Mouse (Mus musculus) forebrain, embryonic 10.5 days (tissue): Measurements from ENCODE around the gene Rarg. TPM values are rescaled to one million over a fixed set of nuclear protein-coding genes. Genes with fewer than 3 reads are reported as not detected.

ENCODE experiments used
- DNase-seq: peaks from one replicate; pipeline ENCODE4 v3.0.0-alpha.2; 2017; ENCODE audit warnings: low spot score; ENCODE audit errors: extremely low spot score
- H3K27ac ChIP-seq: fragments of 300-500 bp; sonication (generic); 2 replicates; pipeline ENCODE4 v1.5.1; 2016; ENCODE audit warnings: mild to moderate bottlenecking
- H3K27me3 ChIP-seq: fragments of 300-500 bp; sonication (generic); 2 replicates; pipeline ENCODE4 v1.6.1; 2016; ENCODE audit warnings: mild to moderate bottlenecking; ENCODE audit not compliant: poor library complexity, severe bottlenecking
- H3K36me3 ChIP-seq: fragments of 300-500 bp; sonication (generic); replicated peaks from 2 replicates; pipeline ENCODE4 v1.6.1; 2016; ENCODE audit warnings: mild to moderate bottlenecking, moderate library complexity
- H3K4me1 ChIP-seq: fragments of 300-500 bp; sonication (generic); 2 replicates; pipeline ENCODE4 v1.6.1; 2016
- H3K4me3 ChIP-seq: fragments of 300-500 bp; sonication (generic); 2 replicates; pipeline ENCODE4 v1.5.1; 2016; ENCODE audit warnings: mild to moderate bottlenecking, moderate library complexity
- H3K9me3 ChIP-seq: fragments of 300-500 bp; sonication (generic); 2 replicates; pipeline ENCODE4 v1.6.1; 2016; ENCODE audit warnings: mild to moderate bottlenecking, moderate library complexity
- WGBS: fragments of 180-500 bp; shearing (Covaris S2); methylation state at CpG from one replicate; pipeline ENCODE4 v1.1.7; 2016; 5-methylcytosine and 5-hydroxymethylcytosine counted together
- polyA plus RNA-seq: library from polyadenylated mRNA; unstranded; fragments of >200 nt; fragmentation: Nextera tagmentation; extraction: Ambion mirVana; gene quantifications from 2 replicates; pipeline ENCODE4 v1.2.1, GENCODE M21; 2016

Gene Rarg
- polyA plus RNA-seq, 1 experiment from 2014 or later = 27.5 TPM

GRCm38 (mm10) chr15:102273982-102274716, 16.8 kb upstream of the Rarg start:
- no peak overlapping the region for H3K27ac ChIP-seq
- no peaks in the 10 kb centered on the region for H3K9me3 ChIP-seq
- peaks cover 22% of the 10 kb centered on the region for H3K27me3 ChIP-seq
- WGBS = 74% methylated on average over 6 of the region's 6 CpGs
- H3K4me1 ChIP-seq = peaks cover 25% of the 10 kb centered on the region
- no peak overlapping the region for H3K4me3 ChIP-seq
- no peak for DNase-seq
- no peaks in the 10 kb centered on the region for H3K36me3 ChIP-seq

GRCm38 (mm10) chr15:102271441-102271840, 14.1 kb upstream of the Rarg start:
- 25% methylated on average over 3 of the region's 3 CpGs for WGBS
- Histone ChIP-seq H3K36me3 (no peaks in the 10 kb centered on the region), H3K4me1 (peaks cover 18% of the 10 kb centered on the region), H3K27me3 (peaks cover 22% of the 10 kb centered on the region), H3K27ac (peak overlapping the region; percentile 72; the same call in 1 of the 2 replicates), H3K4me3 (peak overlapping the region; percentile 39), H3K9me3 (no peaks in the 10 kb centered on the region)
- DNase-seq = no peak

- Histone ChIP-seq H3K36me3 (no peaks in the 10 kb centered on the region), H3K9me3 (no peaks in the 10 kb centered on the region), H3K27ac (peak within 1 kb of the TSS; percentile 72), H3K27me3 (peaks cover 22% of the 10 kb centered on the region), H3K4me3 (peak within 1 kb of the TSS; percentile 39), H3K4me1 (peaks cover 18% of the 10 kb centered on the region)
- 6% methylated on average over 21 of the region's 21 CpGs for WGBS
- peak; percentile 31 for DNase-seq
Observed at GRCm38 (mm10) chr15:102270274-102270960, 13.1 kb upstream of the Rarg start, which contains the start of gene Gm9918. Gene Gm9918 (plus strand): TSS chr15:102270563.

GRCm38 (mm10) chr15:102265548-102265947, 8.2 kb upstream of the Rarg start:
- Histone ChIP-seq H3K4me3 (no peak overlapping the region), H3K36me3 (no peaks in the 10 kb centered on the region), H3K27ac (no peak overlapping the region), H3K9me3 (no peaks in the 10 kb centered on the region), H3K4me1 (peaks cover 7% of the 10 kb centered on the region), H3K27me3 (peaks cover 15% of the 10 kb centered on the region)
- DNase-seq = no peak
- WGBS = 90% methylated on average over 5 of the region's 5 CpGs

- Histone ChIP-seq H3K4me1 (peaks cover 23% of the 10 kb centered on the region), H3K36me3 (no peaks in the 10 kb centered on the region), H3K27me3 (peaks cover 27% of the 10 kb centered on the region), H3K9me3 (no peaks in the 10 kb centered on the region), H3K4me3 (no peak overlapping the region), H3K27ac (no peak overlapping the region)
- DNase-seq = no peak
- WGBS = 86% methylated on average over 2 of the region's 2 CpGs
Observed at GRCm38 (mm10) chr15:102263037-102263436, 5.7 kb upstream of the Rarg start.

- H3K27me3 ChIP-seq = peaks cover 31% of the 10 kb centered on the region
- WGBS = 52% methylated on average over 7 of the region's 7 CpGs
- no peak overlapping the region for H3K4me3 ChIP-seq
- peaks cover 27% of the 10 kb centered on the region for H3K4me1 ChIP-seq
- DNase-seq = no peak
- H3K36me3 ChIP-seq = no peaks in the 10 kb centered on the region
- no peak overlapping the region for H3K27ac ChIP-seq
- no peaks in the 10 kb centered on the region for H3K9me3 ChIP-seq
Observed at GRCm38 (mm10) chr15:102262582-102262981, 5.3 kb upstream of the Rarg start.

- Histone ChIP-seq H3K9me3 (no peaks in the 10 kb centered on the region), H3K36me3 (no peaks in the 10 kb centered on the region), H3K4me3 (peak overlapping the region; percentile 67), H3K27ac (peak overlapping the region; percentile 86), H3K27me3 (peaks cover 68% of the 10 kb centered on the region), H3K4me1 (peaks cover 59% of the 10 kb centered on the region)
- WGBS = 5% methylated on average over 11 of the region's 11 CpGs
- no peak for DNase-seq
Observed at GRCm38 (mm10) chr15:102258581-102259253, 1.4 kb upstream of the Rarg start.

GRCm38 (mm10) chr15:102258076-102258470, 756 bp upstream of the Rarg start:
- WGBS = 3% methylated on average over 12 of the region's 12 CpGs
- H3K27ac ChIP-seq = peak overlapping the region; percentile 86
- peak overlapping the region; percentile 67 for H3K4me3 ChIP-seq
- H3K36me3 ChIP-seq = no peaks in the 10 kb centered on the region
- peaks cover 68% of the 10 kb centered on the region for H3K27me3 ChIP-seq
- H3K4me1 ChIP-seq = peaks cover 59% of the 10 kb centered on the region
- no peak for DNase-seq
- no peaks in the 10 kb centered on the region for H3K9me3 ChIP-seq

GRCm38 (mm10) chr15:102256431-102257201, 701 bp downstream of the Rarg start:
- peaks cover 71% of the 10 kb centered on the region for H3K27me3 ChIP-seq
- 7% methylated on average over 22 of the region's 22 CpGs for WGBS
- DNase-seq = no peak
- peaks cover 70% of the 10 kb centered on the region for H3K4me1 ChIP-seq
- H3K27ac ChIP-seq = peak overlapping the region; percentile 86
- H3K9me3 ChIP-seq = no peaks in the 10 kb centered on the region
- H3K4me3 ChIP-seq = peak overlapping the region; percentile 67
- H3K36me3 ChIP-seq = peaks cover 4% of the 10 kb centered on the region; the same call in 1 of the 2 replicates

- Histone ChIP-seq H3K4me3 (peak overlapping the region; percentile 67), H3K9me3 (no peaks in the 10 kb centered on the region), H3K27ac (peak overlapping the region; percentile 86), H3K27me3 (peaks cover 80% of the 10 kb centered on the region), H3K4me1 (peaks cover 79% of the 10 kb centered on the region), H3K36me3 (peaks cover 4% of the 10 kb centered on the region; the same call in 1 of the 2 replicates)
- WGBS = 42% methylated on average over 14 of the region's 14 CpGs
- no peak for DNase-seq
Observed at GRCm38 (mm10) chr15:102255547-102256255, 1.6 kb downstream of the Rarg start.

- 62% methylated on average over 5 of the region's 5 CpGs for WGBS
- H3K27ac ChIP-seq = peak overlapping the region; percentile 87; the same call in 1 of the 2 replicates
- H3K27me3 ChIP-seq = peaks cover 83% of the 10 kb centered on the region
- H3K9me3 ChIP-seq = no peaks in the 10 kb centered on the region
- peaks cover 83% of the 10 kb centered on the region for H3K4me1 ChIP-seq
- H3K4me3 ChIP-seq = peak overlapping the region; percentile 69; the same call in 1 of the 2 replicates
- H3K36me3 ChIP-seq = peaks cover 4% of the 10 kb centered on the region; the same call in 1 of the 2 replicates
- no peak for DNase-seq
Observed at GRCm38 (mm10) chr15:102250521-102250920, 6.8 kb downstream of the Rarg start.
